Mouse (Mus musculus) lung, postnatal 4 days (tissue): ENCODE measurements at regions not wholly inside any gene's neighbourhood (a gene's known extent, or its start where the extent isn't known, plus 50 kb on each side); places are given as distances from the start of the nearest gene placed in this dataset.

Source experiments
- DNase-seq, 2 experiments: peaks; one replicate each; pipeline ENCODE4 v3.0.0; 2021

DNA sequence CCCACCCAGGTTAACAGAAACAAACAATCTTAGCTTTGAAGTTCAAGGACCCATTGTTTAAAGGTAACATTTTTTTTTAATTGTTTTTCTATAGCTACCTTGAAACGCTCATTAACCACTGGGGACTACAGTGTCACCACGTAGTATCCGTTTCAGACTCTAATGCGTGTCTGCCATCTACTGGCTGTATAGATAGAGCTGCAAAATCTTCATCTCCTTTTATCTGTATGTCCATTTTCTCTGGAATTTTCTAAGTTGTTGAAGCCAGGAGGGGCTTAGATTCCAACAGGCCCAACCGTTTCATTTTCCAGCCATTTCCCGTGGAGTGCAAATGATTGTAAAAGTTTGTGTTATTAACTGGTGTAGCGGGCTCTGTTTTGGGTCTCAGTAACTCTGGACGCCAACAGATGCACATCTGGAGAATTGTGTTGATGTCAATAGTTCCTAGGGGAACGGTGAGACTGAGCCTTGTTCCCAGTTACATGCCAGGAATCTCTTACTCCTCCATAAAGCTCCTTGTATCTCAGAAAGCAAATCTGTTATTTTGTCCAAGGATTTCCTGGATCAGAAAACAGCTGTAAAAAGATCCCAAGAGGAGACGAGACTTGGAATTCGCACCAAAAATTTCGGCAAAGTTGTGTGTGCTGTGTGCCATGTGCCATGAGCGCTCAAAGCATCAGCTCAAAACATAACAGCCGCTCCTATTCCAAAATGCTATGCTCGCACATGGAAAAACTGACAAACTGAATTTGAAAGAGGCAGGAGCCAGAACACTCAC lies 158.8 kb upstream of the Phyhipl start:
- no peak for DNase-seq

DNA sequence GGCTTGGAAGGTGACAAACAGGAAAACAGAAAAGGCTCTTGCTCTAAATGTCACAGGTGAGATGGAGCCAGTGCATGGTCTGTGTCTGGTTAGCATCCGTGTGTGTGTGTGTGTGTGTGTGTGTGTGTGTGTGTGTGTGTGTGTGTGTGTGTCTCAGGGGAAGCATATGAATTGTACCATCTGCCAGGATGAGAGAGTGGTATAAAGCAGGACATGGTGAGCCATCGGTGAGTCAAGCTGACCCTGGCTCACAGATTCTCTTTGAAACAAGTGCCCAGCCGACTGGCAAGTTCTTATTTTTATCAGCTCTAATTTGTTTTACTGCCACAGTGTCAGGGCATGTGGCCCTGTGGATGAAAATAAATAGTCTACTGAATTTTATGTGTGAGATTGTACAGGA lies 153.6 kb upstream of the Phyhipl start:
- DNase-seq = no peak

DNA sequence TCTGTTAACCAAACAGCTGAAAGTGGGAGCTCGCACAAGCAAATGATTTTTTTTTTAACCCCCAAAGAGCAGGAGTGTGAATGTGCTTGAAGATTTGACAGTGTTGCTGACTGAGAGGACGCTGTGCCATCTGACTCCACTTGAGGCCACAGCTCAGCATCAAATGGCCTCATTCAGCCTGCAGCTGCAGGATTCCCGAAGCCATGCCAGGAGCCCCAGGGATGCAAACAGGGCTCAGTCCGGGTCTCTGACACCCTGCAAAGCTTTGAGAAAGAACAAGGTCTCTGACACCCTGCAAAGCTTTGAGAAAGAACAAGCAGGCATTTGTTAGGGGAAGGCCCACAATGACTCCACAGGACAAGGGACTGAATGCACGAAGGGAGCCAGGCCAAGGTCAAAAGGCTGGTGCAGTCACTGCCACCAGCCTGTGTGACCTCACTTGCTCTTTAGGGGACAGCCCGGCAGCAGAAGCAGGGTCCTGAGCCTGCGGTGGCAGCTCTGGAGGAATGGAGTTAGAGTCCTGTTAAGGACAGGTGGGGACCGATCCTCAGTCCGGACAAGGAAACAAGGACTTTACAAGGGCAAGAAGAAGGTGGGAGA lies 151.1 kb upstream of the Phyhipl start:
- DNase-seq = no peak

DNA sequence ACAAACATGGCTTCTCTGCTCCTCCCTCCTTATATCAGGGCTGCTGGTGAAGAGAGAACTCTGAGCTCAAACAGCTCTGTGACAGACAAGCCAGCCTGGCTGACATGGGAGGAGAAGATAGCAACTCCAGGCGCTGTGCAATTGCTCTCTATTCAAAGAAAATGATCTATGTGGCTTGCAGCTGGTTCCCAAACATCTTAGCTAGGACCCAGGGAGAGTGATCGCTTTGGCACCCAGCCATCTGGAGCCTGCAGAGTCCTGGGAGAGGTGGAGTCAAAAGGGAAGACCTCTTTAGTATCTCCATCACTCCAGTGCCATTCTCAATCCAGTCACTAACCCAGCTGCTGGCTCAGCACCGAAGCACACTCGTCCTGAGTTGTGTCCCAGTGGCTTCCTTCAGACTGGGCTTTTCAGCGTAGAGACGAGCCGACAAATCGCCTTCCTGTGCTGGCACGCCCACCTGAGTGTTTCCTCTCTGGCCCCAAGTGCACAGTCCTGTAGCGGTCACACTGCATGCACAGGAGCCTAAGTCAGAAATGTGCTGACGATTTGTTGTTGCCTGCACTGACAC lies 145.1 kb upstream of the Phyhipl start:
- no peak for DNase-seq

DNA sequence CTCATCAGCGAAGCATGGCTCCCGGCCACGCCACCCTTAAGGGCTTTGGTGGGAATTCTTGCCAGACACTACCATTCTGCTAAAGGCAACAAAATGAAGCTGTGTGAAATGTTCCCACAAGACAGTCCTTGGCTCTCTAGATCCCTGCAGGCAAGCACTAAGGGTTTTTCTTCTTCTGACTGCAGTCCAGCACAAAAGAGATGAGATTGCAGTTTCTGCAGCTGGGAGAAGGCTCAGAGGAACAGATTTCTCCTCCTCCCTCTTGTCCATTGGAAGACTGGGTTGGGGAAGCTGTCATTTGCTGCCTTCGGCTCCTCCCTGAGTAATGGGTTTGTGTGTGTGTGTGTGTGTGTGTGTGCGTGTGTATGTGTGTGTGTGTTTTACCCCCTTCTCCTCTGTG lies 144.1 kb upstream of the Phyhipl start:
- DNase-seq = no peak

DNA sequence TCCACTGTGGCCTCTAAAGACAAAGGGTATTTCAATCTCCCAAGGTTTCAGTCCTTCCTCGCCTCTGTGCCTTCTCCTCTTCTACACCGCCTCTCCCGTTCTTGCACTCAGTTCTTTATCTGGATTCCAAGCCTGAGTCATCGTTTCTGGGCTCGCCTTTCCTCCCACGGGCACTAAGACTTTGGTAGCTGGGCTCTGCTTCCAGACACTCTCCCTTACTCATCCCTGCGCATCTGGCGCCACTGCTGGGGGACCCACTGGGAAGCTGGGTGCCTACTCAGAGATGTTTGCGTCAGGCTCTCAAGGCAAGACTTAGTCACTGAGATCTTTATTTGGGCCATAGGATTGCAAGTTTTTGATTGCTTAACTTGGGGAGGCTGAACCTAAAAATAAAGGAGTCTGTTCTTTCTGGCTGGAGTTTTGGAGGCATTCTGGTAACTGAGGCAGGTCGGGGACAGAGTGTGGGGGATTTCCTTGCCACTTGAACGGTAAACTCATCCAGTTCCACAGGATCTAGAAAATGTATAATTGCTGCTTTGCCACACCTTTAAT lies 143.5 kb upstream of the Phyhipl start:
- no peak for DNase-seq

DNA sequence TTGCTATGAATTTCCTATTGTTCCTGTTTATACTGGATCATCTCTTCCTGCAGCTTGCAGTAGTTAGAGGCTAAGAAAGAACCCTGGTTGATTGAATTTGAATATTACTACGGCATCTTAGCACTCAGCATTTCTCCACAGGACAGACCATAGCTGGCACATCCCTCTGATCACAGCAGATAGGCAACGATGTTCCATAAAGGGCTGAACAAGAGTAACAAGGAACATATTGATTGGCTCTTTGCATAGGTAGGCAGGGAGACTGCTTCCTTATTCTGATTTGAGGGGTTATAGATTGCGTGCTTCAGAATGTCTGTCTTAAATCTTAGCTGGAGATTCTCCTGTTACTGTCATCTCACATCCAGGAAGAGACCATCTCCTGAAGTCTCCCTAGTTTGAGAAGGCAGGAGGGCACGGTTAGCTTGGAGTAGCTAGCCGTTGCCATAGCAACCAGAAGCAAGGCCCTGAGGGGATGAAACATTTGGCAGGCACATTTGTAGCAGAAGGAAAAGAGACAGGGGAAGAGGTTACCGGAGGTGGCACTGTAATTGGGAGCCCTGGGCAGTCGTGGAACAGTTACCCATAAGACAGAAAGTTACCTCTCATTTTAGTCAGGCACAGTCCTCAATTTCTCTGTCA lies 133.2 kb upstream of the Phyhipl start:
- no peak for DNase-seq

DNA sequence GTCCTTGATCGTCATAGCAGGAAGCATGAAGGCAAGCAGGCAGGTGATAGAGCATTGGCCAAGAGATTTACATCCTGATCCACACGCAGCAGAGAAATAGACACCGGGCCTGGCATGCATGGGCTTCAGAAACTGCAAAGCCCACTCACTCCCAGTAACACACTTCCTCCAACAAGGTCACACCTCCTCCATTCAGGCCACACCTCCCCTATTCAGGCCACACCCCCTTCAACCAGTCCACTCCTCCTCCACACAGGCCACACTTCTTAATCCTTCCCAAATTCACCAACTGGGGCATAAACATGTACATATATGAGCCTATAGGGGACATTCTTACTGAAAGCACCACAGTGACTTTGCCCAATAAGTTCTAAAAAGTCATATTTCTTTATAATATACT lies 125.3 kb upstream of the Phyhipl start:
- DNase-seq = no peak

DNA sequence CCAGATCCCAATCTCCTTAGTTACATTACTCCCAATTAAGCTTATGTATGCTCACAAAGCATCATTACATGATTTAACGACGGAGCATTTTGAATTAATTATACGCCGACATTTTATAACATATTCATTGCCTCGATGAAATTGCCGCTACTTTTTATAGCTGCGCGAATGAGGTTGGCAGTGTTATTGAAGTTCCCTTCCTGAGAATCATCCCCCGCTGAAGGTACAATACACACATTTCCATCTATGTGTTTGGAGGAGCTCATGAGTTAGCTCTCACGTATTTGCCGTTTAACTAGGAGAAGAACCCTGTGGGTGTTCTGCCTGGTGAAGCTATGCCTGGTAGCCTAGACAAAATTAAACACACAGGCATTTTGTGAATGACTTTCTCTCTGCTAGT lies 122.8 kb upstream of the Phyhipl start:
- no peak for DNase-seq

DNA sequence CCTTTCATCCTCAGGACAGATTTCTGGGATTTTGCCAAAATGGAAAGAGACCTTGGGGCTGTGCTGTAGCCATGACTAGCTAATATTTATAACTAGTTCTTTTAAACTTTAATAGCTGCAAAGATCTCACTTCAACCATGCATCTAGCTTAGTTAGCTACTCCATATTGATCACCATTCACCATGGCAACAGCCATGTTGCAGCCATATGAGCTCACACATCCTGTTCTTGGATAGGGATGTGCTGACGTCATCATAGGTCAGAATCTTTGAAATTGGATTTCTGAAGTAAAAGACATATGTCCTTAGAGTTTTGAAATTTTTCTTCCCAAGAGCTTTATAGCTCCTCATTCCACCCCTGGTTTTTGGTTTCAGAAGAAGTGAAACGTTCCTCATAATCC lies 118.8 kb upstream of the Phyhipl start:
- DNase-seq = no peak

DNA sequence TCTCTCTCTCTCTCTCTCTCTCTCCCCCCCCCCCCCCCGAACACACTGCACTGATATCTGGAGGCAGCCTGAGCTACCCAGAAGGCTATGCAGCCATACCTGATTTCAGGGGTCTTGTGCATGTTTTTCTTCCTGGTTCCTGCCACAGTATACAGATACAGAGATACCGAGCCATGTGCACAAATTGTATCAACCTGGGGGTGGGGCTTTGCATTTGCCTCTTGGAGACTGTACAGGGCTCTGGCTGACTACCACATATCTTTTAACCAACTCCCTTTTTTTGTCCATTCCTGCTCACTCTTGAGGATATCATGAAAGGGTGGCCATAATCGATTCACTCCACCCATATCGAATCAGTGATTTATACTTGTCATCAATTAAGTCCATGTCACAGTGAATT lies 118.4 kb upstream of the Phyhipl start:
- DNase-seq = no peak

DNA sequence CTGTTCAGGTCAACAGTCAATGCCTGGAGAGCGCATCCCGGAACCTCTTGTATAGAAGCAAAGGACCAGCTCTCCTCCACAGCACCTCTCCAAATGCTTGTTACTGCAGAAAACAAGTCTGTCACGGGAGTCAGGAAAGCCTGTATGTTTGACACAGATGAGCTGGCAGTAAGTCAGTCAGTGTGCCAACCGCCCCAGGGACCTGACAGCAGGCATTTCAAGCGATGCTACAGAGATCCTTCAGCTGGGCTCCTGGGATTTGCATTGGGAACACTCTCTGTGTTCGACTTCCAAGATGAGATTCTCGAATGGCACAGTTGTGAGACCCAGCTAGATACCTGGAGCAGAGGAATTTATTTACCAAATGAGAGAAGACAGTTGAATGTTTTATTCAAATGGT lies 111.7 kb upstream of the Phyhipl start:
- DNase-seq = no peak

DNA sequence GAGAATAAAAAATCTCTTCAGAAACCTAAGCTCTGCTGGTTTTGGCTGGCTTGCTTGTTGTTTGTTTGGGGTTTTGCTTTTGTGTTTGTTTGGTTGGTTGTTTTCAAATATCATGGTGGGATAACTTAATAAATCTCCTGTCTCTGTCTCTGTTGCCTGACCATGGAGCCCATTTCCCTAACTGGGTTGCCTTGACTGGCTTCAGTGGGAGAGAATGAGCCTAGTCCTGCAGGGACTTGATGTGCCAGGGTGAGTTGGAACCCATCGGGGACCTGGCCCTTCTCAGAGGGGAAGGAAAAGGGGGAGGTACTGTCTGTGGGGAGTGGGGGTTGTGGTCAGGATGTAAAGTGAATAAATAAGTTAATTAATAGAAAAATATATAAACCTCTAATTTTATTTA lies 111.1 kb upstream of the Phyhipl start:
- no peak for DNase-seq

DNA sequence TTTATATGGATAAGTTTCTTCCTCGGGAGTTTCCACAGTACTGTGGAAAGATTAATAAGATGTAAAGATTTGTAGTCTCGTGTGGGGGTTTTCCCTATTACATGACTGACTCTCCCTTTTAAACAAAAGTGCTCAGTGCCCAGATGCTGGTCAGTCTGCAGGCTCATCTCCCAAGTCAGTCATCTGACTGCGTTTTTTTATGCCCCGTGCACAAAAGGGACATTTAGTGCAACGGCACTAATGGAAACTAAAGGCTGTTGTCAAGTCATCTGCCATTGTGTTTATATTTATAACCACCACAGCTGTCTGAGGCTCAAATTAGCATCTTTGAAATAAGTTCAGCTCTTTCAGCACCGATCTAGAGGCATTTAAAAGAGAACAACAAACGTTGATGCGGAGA lies 110.7 kb upstream of the Phyhipl start:
- no peak for DNase-seq

DNA sequence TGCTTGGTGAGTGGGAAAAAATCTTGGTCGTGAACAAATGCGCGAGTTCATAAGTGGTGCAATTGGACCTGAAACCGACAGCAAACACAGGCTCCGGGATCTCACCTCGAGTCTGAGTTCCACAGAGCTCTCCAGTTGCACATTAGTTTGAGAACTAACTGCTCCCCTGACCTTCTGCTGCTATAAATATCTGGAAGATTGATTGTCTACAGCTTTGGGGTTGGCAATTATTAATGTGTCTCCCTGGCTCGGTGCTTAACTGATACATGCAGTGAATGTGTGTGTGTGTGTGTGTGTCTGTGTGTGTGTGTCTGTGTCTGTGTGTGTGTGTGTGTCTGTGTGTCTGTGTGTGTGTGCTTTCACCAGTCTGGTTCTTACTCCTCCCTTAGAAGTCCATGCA lies 107.4 kb upstream of the Phyhipl start:
- DNase-seq = no peak

DNA sequence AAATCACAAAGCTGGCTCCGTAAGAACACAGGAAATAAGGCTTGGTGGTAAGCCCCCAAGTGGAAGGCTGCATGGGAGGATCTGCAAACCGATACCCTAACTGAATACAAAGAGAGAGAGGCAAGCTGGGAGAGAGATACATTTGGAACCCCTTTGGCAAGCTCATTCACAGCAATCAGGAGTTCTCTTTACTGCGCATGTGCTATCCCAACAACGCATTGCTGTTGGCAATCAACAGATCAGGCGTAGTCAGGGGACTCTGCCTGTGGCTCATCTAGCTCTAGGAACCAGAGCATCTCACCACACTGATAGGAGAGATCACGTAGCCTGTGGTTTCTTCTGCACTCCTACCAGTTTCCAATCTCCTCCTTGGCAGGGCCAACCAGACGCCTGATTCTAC lies 103.9 kb upstream of the Phyhipl start:
- DNase-seq = no peak

DNA sequence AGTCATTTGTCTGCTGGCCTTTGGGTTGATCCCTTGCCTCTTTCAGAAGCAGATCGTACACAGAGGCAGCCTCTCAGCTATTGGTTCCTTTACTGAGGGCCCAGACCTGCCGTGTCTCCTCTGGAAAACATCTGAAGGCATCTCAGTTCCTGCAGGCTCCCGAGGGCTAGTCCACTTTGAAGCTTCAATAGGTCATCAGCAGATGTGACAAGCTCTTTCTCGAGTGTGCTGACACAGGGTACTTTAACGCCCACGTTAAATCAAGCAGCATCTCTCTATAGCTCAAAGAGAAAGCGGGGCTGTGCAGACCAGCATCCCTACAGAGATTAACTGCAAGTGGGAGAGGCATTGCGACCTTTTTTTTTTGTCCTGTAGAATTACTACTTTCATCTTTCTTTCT lies 96.0 kb upstream of the Phyhipl start:
- DNase-seq = no peak

DNA sequence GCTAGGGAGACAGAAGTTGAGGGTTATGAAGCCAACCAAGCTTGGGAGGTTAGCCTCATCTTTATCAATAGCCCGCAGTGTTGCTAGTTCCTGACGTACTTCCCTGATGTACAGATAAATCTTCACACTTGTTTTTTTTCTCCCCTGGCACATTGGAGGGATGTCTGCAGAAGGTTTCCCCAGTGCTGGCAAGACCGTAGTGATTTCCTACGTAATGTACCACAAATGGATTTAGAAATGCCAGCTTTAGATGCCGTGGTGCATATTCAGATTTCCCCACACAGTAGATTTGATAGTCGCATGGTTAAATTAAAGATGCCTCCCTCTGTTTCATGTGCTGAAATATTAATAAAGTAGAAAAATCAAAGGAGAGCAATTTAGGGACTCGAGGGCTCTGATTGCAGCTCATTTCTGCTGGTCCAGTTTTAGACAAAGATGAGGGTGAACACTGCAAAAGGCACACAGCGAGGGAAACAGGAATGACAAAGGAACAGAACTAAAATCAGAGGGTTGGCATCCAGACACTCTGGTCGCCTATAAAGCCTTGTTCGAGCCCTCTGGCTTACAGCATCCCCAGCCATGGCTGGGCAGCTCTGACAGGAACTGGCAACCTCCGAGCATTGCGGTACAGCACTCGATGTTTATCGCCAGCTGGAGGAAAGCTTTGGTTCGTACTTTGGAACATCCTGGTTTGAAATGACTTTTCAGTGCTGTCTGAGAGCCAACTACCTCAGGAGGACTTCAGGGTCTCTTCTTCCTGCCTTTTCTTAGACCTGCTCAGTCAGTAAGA lies 94.8 kb upstream of the Phyhipl start:
- no peak for DNase-seq

DNA sequence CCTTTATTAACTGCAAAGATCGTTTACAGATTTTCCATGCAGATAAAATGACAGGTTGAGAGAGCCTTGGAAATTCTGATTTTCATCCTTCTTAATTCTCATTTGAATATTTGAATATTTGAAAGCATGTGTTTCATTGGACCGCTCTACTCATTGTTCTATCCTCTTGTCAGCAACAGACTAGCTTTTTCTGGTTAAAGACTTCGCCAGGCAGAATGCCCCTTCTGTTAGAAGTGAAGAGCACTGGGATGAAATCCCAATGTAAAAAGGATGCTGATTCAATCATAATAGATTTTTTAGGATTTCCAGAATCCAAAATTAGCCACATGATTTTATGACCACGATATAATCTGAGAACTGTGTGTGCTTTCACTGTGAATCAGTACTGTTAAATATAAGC lies 90.8 kb upstream of the Phyhipl start:
- no peak for DNase-seq

DNA sequence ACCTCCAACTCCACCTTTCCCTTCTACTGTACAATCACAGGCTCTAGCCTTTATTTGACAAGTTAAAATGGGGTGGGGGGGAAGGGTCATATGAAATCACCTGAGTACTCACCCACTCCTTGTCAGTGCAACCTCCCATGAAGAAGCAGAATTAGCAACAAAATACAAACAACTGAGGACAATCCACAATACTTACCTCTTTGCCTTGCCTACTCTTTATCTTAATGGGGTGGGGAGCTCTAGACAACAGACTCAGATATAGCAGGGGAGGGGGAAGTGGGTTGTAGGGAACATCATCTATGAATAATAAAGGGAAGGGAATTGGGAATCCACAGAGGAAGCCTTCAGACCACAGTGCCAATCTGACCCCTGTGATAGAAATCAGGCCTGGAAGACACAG lies 86.1 kb upstream of the Phyhipl start:
- DNase-seq = no peak

DNA sequence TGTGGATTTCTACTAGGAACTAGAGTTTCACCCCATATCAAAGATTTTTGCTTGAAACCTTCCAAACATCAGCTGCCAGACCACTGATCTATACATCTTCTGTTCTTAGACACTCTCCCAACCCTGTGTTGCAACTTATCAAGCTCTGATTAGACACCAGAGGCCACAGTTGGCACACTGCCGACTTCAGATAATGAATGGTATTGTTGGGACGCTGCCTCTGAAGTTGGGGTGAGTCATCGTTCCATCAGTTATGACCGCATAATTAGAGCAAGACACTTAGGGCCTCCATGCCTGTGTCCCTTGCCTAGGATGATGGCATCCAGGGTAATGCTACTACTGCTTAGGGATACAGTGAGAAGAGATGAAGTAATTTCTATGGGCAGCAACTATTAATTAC lies 84.3 kb upstream of the Phyhipl start:
- no peak for DNase-seq

DNA sequence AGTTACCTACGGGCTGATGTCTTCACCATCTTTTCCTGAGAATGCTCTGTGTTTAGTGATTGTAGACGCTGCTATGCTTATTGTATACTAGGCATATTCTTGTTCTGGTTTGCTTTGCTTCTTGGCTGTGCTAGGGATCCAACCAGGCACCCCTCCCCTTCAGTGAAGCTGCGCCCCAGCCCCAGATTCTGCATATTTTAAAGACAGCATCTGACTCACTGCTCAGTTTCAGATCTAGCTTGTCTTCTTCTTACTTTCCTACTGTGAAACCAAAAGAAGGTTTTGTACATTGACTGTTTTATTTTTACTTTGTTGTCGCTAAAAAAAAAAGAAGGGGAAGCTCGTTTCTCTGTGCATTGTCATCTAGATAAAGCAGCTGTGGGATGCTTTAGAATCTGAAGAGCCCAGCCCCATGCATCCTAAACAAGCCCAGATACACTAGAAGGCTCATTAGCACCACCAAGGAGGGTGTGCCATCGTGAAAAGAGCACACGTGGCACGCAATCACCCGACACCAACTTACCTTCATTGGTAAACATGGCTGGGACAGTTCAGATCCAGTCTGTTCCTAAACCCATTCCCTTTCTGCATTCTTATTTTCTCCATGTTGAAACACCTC lies 83.7 kb upstream of the Phyhipl start:
- no peak for DNase-seq

DNA sequence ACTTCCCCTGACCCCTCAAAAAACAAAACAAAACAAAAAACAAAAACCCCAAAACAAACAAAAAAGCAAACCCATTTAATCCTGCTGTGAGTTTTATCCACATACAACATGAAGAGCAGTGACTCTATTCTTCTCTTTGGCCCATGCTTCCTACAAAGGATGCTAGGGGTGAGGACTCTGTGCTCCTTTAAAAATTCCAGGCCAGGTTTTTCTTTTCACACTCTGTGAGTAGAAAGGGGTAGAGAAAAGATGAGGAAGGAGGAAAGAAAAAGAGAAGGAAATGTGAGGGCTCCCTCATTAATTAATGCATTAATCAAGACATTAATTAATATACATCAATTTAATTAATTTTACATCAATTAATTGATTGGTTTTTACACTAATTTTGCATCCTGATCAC lies 82.9 kb upstream of the Phyhipl start:
- DNase-seq = no peak
